Mouse (Mus musculus) midbrain, embryonic 15.5 days (tissue): ENCODE data around the gene Mmp9. TPM values are rescaled to one million over a fixed set of nuclear protein-coding genes. Genes with fewer than 3 reads are reported as not detected.

Experiments
- ATAC-seq: fragments of 200-750 bp; cut with Nextera tagmentation; replicated peaks from 2 replicates; pipeline ENCODE4 v1.8.0; 2017; ENCODE audit warnings: moderate TSS enrichment
- H3K27ac ChIP-seq: fragments of 300-500 bp; sonication (generic); 2 replicates; pipeline ENCODE4 v1.5.1; 2015; ENCODE audit warnings: mild to moderate bottlenecking, inconsistent platforms
- H3K27me3 ChIP-seq: fragments of 300-500 bp; sonication (generic); replicated peaks from 2 replicates; pipeline ENCODE4 v1.6.1; 2015; ENCODE audit warnings: inconsistent platforms
- H3K36me3 ChIP-seq: fragments of 300-500 bp; sonication (generic); replicated peaks from 2 replicates; pipeline ENCODE4 v1.6.1; 2015; ENCODE audit warnings: inconsistent platforms
- H3K4me1 ChIP-seq: fragments of 300-500 bp; sonication (generic); 2 replicates; pipeline ENCODE4 v1.6.1; 2015; ENCODE audit warnings: inconsistent platforms
- H3K4me2 ChIP-seq: fragments of 300-500 bp; sonication (generic); 2 replicates; pipeline ENCODE4 v1.6.1; 2015; ENCODE audit warnings: inconsistent platforms, mild to moderate bottlenecking, moderate library complexity
- H3K4me3 ChIP-seq: fragments of 300-500 bp; sonication (generic); 2 replicates; pipeline ENCODE4 v1.5.1; 2015; ENCODE audit warnings: mild to moderate bottlenecking, inconsistent platforms
- H3K9ac ChIP-seq: fragments of 300-500 bp; sonication (generic); 2 replicates; pipeline ENCODE4 v1.6.1; 2015; ENCODE audit warnings: mild to moderate bottlenecking, inconsistent platforms
- H3K9me3 ChIP-seq: fragments of 300-500 bp; sonication (generic); 2 replicates; pipeline ENCODE4 v1.6.1; 2016; ENCODE audit warnings: inconsistent platforms
- WGBS: fragments of 180-500 bp; shearing (Covaris S2); methylation state at CpG from one replicate; pipeline ENCODE4 v1.1.7; 2015; ENCODE audit warnings: mixed read lengths; 5-methylcytosine and 5-hydroxymethylcytosine counted together
- polyA plus RNA-seq: library from polyadenylated mRNA; unstranded; fragments of >200 nt; fragmentation: Nextera tagmentation; extraction: Ambion mirVana; gene quantifications from 2 replicates; pipeline ENCODE4 v1.2.1, GENCODE M21; 2015

The Mmp9 gene
- polyA plus RNA-seq, 1 experiment from 2014 or later: 34.3 TPM

GRCm38 (mm10) chr2:165003108-165003507 is 62.5 kb downstream of the Mmp9 start:
- Histone ChIP-seq H3K9ac (no peak overlapping the region), H3K4me3 (no peak overlapping the region), H3K4me1 (peaks cover 8% of the 10 kb centered on the region), H3K27me3 (no peaks in the 10 kb centered on the region), H3K9me3 (no peaks in the 10 kb centered on the region), H3K4me2 (no peak overlapping the region), H3K36me3 (peaks cover 71% of the 10 kb centered on the region), H3K27ac (no peak overlapping the region)
- WGBS: 79% methylated on average over 3 of the region's 3 CpGs
- no peak for ATAC-seq

- Histone ChIP-seq H3K27ac (no peak overlapping the region), H3K4me1 (no peaks in the 10 kb centered on the region), H3K4me2 (no peak overlapping the region), H3K9ac (no peak overlapping the region), H3K36me3 (peaks cover 81% of the 10 kb centered on the region), H3K4me3 (no peak overlapping the region), H3K9me3 (no peaks in the 10 kb centered on the region), H3K27me3 (no peaks in the 10 kb centered on the region)
- WGBS: 87% methylated on average over 10 of the region's 10 CpGs
- no peak for ATAC-seq
Observed at GRCm38 (mm10) chr2:165004237-165004636, 63.7 kb downstream of the Mmp9 start.

Other genes starting within 250 kb of the Mmp9 start
- not detected in 2 replicates for gene Spint4, start 242.3 kb upstream of the Mmp9 start, polyA plus RNA-seq
- gene Spint5, start 225.5 kb upstream of the Mmp9 start, polyA plus RNA-seq: not detected in 2 replicates
- gene Wfdc3, start 194.8 kb upstream of the Mmp9 start, polyA plus RNA-seq: 1.3 and 1.9 TPM in 2 replicates
- 52.7 and 55.4 TPM in 2 replicates for gene Dnttip1, start 194.8 kb upstream of the Mmp9 start, polyA plus RNA-seq
- 56.6 and 64.4 TPM in 2 replicates for gene Ube2c, start 170.9 kb upstream of the Mmp9 start, polyA plus RNA-seq
- gene Tnnc2, start 160.8 kb upstream of the Mmp9 start, polyA plus RNA-seq: not detected in 2 replicates
- 34.8 and 40.6 TPM in 2 replicates for gene Snx21, start 155.0 kb upstream of the Mmp9 start, polyA plus RNA-seq
- 20.0 and 20.2 TPM in 2 replicates for gene Acot8, start 135.9 kb upstream of the Mmp9 start, polyA plus RNA-seq
- gene Zswim3, start 135.7 kb upstream of the Mmp9 start, polyA plus RNA-seq: 17.8 and 18.4 TPM in 2 replicates
- gene Zswim1, start 118.1 kb upstream of the Mmp9 start, polyA plus RNA-seq: 28.3 and 31.3 TPM in 2 replicates
- gene Spata25, start 112.2 kb upstream of the Mmp9 start, polyA plus RNA-seq: not detected in 2 replicates
- gene Ctsa, start 107.9 kb upstream of the Mmp9 start, polyA plus RNA-seq: 101 and 109 TPM in 2 replicates
- gene Neurl2, start 107.3 kb upstream of the Mmp9 start, polyA plus RNA-seq: 6.4 and 6.6 TPM in 2 replicates
- 105 and 121 TPM in 2 replicates for gene Pltp, start 83.1 kb upstream of the Mmp9 start, polyA plus RNA-seq
- 85.3 and 93.1 TPM in 2 replicates for gene Pcif1, start 61.5 kb upstream of the Mmp9 start, polyA plus RNA-seq
- gene Zfp335, start 29.0 kb upstream of the Mmp9 start, polyA plus RNA-seq: 17.8 and 18.9 TPM in 2 replicates
- 63.8 and 64.0 TPM in 2 replicates for gene Slc12a5, start 20.0 kb downstream of the Mmp9 start, polyA plus RNA-seq
- gene Ncoa5, start 94.1 kb downstream of the Mmp9 start, polyA plus RNA-seq: 123 and 126 TPM in 2 replicates
- gene Cd40, start 114.8 kb downstream of the Mmp9 start, polyA plus RNA-seq: 5.5 and 6.3 TPM in 2 replicates
- not detected in 2 replicates for gene 1700025C18Rik, start 150.0 kb downstream of the Mmp9 start, polyA plus RNA-seq